ENCODE assay signal across 13 mouse cellular contexts in the genomic region with DNA sequence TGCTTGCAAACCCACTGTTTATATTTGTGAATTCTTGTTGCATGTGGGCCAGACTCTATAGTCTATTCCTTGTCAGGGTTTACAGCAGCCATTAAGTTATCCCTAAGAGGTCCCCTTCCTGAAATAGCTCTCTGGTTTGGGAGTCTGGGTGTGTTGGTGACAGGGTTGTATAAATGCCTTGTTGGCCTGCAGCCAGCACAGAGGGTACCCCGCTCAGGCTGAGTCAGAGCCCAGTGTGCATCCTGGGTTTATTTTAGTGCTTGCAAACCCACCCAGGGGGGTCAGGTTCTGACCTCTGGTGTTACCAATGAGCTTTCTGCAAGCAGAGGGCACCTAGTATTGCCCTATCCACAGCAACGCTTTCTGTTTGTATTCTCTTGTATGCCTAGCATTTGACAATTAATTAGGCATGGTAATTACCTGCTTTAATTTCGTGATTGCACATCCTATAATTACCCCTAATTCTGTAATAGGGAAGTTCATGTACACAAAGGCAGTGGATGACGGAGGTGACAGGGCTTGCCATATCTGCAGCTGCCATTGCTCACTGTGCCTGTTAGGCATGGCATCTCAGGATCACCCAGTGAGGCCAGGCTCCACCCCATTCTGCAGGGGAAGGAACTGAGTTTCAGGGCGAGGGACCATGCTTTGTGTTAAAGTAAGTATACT.
DNase-seq lines count a peak whose midpoint lies in the region; ATAC-seq and TF ChIP-seq lines count a peak whose summit lies in the region.
"Had no signal": no experiment of that assay in that cellular context is flagged by ENCODE, and none has a peak within 500 bp of the region (broad histone marks: within the 10 kb centered on the region; RNA-seq: fewer than 3 reads in every experiment).

No protein-coding gene starts in this region.

- H3K36me3 ChIP-seq in heart, embryonic 12.5 days = no peaks in the 10 kb centered on the region
- no peaks in the 10 kb centered on the region for H3K36me3 ChIP-seq in limb, embryonic 12.5 days
- H3K36me3 ChIP-seq in limb, embryonic 10.5 days = no peaks in the 10 kb centered on the region
- H3K36me3 ChIP-seq in forebrain, embryonic 15.5 days = no peaks in the 10 kb centered on the region
- H3K36me3 ChIP-seq: liver, embryonic 12.5 days; stomach, embryonic 15.5 days had no signal

- no peak overlapping the region for H3K9ac ChIP-seq in heart, embryonic 12.5 days
- no peak overlapping the region for H3K9ac ChIP-seq in limb, embryonic 12.5 days (replicated peaks)
- H3K9ac ChIP-seq in forebrain, embryonic 15.5 days (replicated peaks) = no peak overlapping the region
- H3K9ac ChIP-seq: liver, embryonic 12.5 days; stomach, embryonic 15.5 days had no signal

- no peak for TF ChIP-seq POLR2A in bone marrow macrophage, adult 2 months (IDR thresholded peaks at IDR 0.05; ENCODE audit: borderline replicate concordance, low read depth, low read length)

- 59% methylated on average over 5 of the region's 5 CpGs for WGBS in heart, embryonic 12.5 days
- WGBS in limb, embryonic 12.5 days = 40% methylated on average over 5 of the region's 5 CpGs
- WGBS in limb, embryonic 10.5 days = 52% methylated on average over 5 of the region's 5 CpGs
- WGBS in forebrain, embryonic 15.5 days = 17% methylated on average over 5 of the region's 5 CpGs

- peak overlapping the region; percentile 20 for H3K27ac ChIP-seq in heart, embryonic 12.5 days (ENCODE audit: poor library complexity, severe bottlenecking)
- H3K27ac ChIP-seq in limb, embryonic 12.5 days = no peak overlapping the region
- no peak overlapping the region for H3K27ac ChIP-seq in limb, embryonic 10.5 days
- H3K27ac ChIP-seq in bone marrow macrophage, adult 2 months (ENCODE audit: insufficient read depth, low read depth, low read length) = peak overlapping the region; percentile 77
- H3K27ac ChIP-seq in forebrain, embryonic 15.5 days (replicated peaks) = no peak overlapping the region
- H3K27ac ChIP-seq: liver, embryonic 12.5 days; stomach, embryonic 15.5 days had no signal

- DNase-seq in heart, postnatal 25 days (ENCODE audit: low spot score) = no peak
- DNase-seq in limb, embryonic 10.5 days (ENCODE audit: low spot score) = no peak
- DNase-seq in right cerebral cortex, postnatal 25 days = no peak
- no peak for DNase-seq in layer of hippocampus, postnatal 25 days (ENCODE audit: extremely low spot score in 1 of 2, low spot score in 1 of 2)
- DNase-seq: cerebellum, postnatal 25 days; right cerebral cortex, postnatal 14 days had no signal

- no peaks in the 10 kb centered on the region for H3K27me3 ChIP-seq in heart, embryonic 12.5 days (replicated peaks)
- H3K27me3 ChIP-seq in limb, embryonic 12.5 days = no peaks in the 10 kb centered on the region
- H3K27me3 ChIP-seq in limb, embryonic 10.5 days (ENCODE audit: low read depth, poor library complexity, severe bottlenecking) = no peaks in the 10 kb centered on the region
- H3K27me3 ChIP-seq in forebrain, embryonic 15.5 days = no peaks in the 10 kb centered on the region
- H3K27me3 ChIP-seq: liver, embryonic 12.5 days; stomach, embryonic 15.5 days had no signal

- no peak overlapping the region for H3K4me3 ChIP-seq in heart, embryonic 12.5 days
- no peak overlapping the region for H3K4me3 ChIP-seq in limb, embryonic 12.5 days (replicated peaks)
- no peak overlapping the region for H3K4me3 ChIP-seq in limb, embryonic 10.5 days
- H3K4me3 ChIP-seq in bone marrow macrophage, adult 2 months (ENCODE audit: insufficient read depth, low read length) = no peak overlapping the region
- H3K4me3 ChIP-seq in forebrain, embryonic 15.5 days = no peak overlapping the region
- H3K4me3 ChIP-seq: liver, embryonic 12.5 days; stomach, embryonic 15.5 days had no signal

- H3K4me2 ChIP-seq in heart, embryonic 12.5 days = no peak overlapping the region
- H3K4me2 ChIP-seq in limb, embryonic 12.5 days = no peak overlapping the region
- no peak overlapping the region for H3K4me2 ChIP-seq in forebrain, embryonic 15.5 days (replicated peaks)
- H3K4me2 ChIP-seq: liver, embryonic 12.5 days; stomach, embryonic 15.5 days had no signal

- no peak for ATAC-seq in heart, embryonic 12.5 days (ENCODE audit: insufficient number of reproducible peaks, low FRiP score)
- peak; percentile 74 for ATAC-seq in limb, embryonic 12.5 days (ENCODE audit: insufficient number of reproducible peaks, insufficient read depth, low FRiP score, low TSS enrichment, low read depth)
- peak; percentile 82 for ATAC-seq in forebrain, embryonic 15.5 days (replicated peaks)
- ATAC-seq: inflammation-experienced regulatory T-cells, adult 6 months; liver, embryonic 12.5 days had no signal

- intact Hi-C loops in heart, postnatal 25 days (cut with DNase I) = no loop called here

- no peak for TF ChIP-seq CTCF in bone marrow macrophage, adult 2 months (IDR thresholded peaks at IDR 0.05; ENCODE audit: low read depth, low read length)

- H3K4me1 ChIP-seq in heart, embryonic 12.5 days (replicated peaks) = peaks cover 23% of the 10 kb centered on the region
- peaks cover 15% of the 10 kb centered on the region for H3K4me1 ChIP-seq in limb, embryonic 12.5 days (replicated peaks)
- peaks cover 5% of the 10 kb centered on the region; the same call in 1 of the 2 replicates for H3K4me1 ChIP-seq in limb, embryonic 10.5 days
- peaks cover 26% of the 10 kb centered on the region for H3K4me1 ChIP-seq in bone marrow macrophage, adult 2 months (ENCODE audit: control insufficient read depth, insufficient read depth, low read length)
- peaks cover 11% of the 10 kb centered on the region for H3K4me1 ChIP-seq in forebrain, embryonic 15.5 days
- H3K4me1 ChIP-seq: liver, embryonic 12.5 days; stomach, embryonic 15.5 days had no signal

- H3K9me3 ChIP-seq in heart, embryonic 12.5 days (replicated peaks) = no peaks in the 10 kb centered on the region
- H3K9me3 ChIP-seq in limb, embryonic 12.5 days = no peaks in the 10 kb centered on the region
- no peaks in the 10 kb centered on the region for H3K9me3 ChIP-seq in limb, embryonic 10.5 days (replicated peaks)
- H3K9me3 ChIP-seq in forebrain, embryonic 15.5 days = no peaks in the 10 kb centered on the region
- H3K9me3 ChIP-seq: liver, embryonic 12.5 days; stomach, embryonic 15.5 days had no signal

Comparison
In these comparisons a context has a peak if more than half of its experiments do, and no peak if none do; other contexts are left out.
1. H3K27ac ChIP-seq: peak in heart, embryonic 12.5 days (single experiment) and bone marrow macrophage, adult 2 months (single experiment); none in limb, embryonic 12.5 days (single experiment), limb, embryonic 10.5 days (single experiment) and forebrain, embryonic 15.5 days (single experiment).